Mouse (Mus musculus) CH12.LX (cell line): ENCODE results near the gene Pgls. TPM values are rescaled to one million over a fixed set of nuclear protein-coding genes. Genes with fewer than 3 reads are reported as not detected.

Experiments used
- DNase-seq: peaks from one replicate; pipeline ENCODE4 v3.0.0-alpha.2; 2013; ENCODE audit errors: extremely low read depth
- H3K27ac ChIP-seq: 2 replicates; pipeline ENCODE4 v1.5.1; 2012; ENCODE audit warnings: low read depth, mild to moderate bottlenecking, control low read depth, moderate library complexity; ENCODE audit not compliant: insufficient read depth
- H3K27me3 ChIP-seq: replicated peaks from 2 replicates; pipeline ENCODE3; 2012; ENCODE audit warnings: inconsistent platforms
- H3K36me3 ChIP-seq, 2 experiments: replicated peaks in 1 of 2; 2 replicates each; pipeline versions ENCODE3 to v1.6.1; 2012; ENCODE audit warnings: inconsistent platforms in 1 of 2, low read length in 1 of 2, mild to moderate bottlenecking in 1 of 2, mixed read lengths in 1 of 2, moderate library complexity in 1 of 2; ENCODE audit not compliant: control insufficient read depth in 1 of 2, insufficient read depth in 1 of 2
- H3K4me1 ChIP-seq, 2 experiments: 2 replicates each; pipeline ENCODE4 v1.6.1; 2012; ENCODE audit warnings: inconsistent platforms in 1 of 2, moderate library complexity in 1 of 2; ENCODE audit not compliant: insufficient read depth in 2 of 2, control insufficient read depth in 1 of 2
- H3K4me2 ChIP-seq: 2 replicates; pipeline ENCODE4 v1.6.1; 2012; ENCODE audit warnings: low read depth, mild to moderate bottlenecking, control low read depth; ENCODE audit not compliant: poor library complexity, insufficient read depth, severe bottlenecking
- H3K4me3 ChIP-seq, 3 experiments: fragments of 150-350 bp in 1 of 3; sonication (generic) in 1 of 3; replicated peaks in 1 of 3; 2 replicates each; pipeline versions ENCODE3 to v1.5.1; 2011 to 2012; ENCODE audit warnings: low read depth in 2 of 3, low read length in 2 of 3, mild to moderate bottlenecking in 2 of 3, moderate library complexity in 2 of 3, control low read depth in 1 of 3, improper control_type of control experiment in 1 of 3, inconsistent platforms in 1 of 3, mixed read lengths in 1 of 3; ENCODE audit not compliant: poor library complexity in 1 of 3
- H3K79me2 ChIP-seq: replicated peaks from 2 replicates; pipeline ENCODE4 v1.6.1; 2012; ENCODE audit warnings: mild to moderate bottlenecking, moderate library complexity; ENCODE audit not compliant: control insufficient read depth, poor library complexity, insufficient read depth, severe bottlenecking; ENCODE audit errors: extremely low read depth
- H3K9ac ChIP-seq: 2 replicates; pipeline ENCODE4 v1.6.1; 2012; ENCODE audit warnings: low read depth, mild to moderate bottlenecking, control low read depth, moderate library complexity; ENCODE audit not compliant: insufficient read depth
- H3K9me3 ChIP-seq: replicated peaks from 2 replicates; pipeline ENCODE3; 2012; ENCODE audit warnings: low read length, inconsistent platforms, mixed read lengths
- BHLHE40 ChIP-seq: IDR thresholded peaks from 2 replicates; pipeline ENCODE4 v1.6.1; 2011; ENCODE audit warnings: mild to moderate bottlenecking, low read depth, low read length, improper control_type of control experiment
- CHD1 ChIP-seq: IDR thresholded peaks from 2 replicates; pipeline ENCODE4 v1.6.1; 2012; ENCODE audit warnings: low read depth, low read length, improper control_type of control experiment, inconsistent platforms
- CHD2 ChIP-seq: IDR thresholded peaks from 2 replicates; pipeline ENCODE4 v1.6.1; 2011; ENCODE audit warnings: low read length, improper control_type of control experiment
- CTCF ChIP-seq, 2 experiments: IDR thresholded peaks in 1 of 2; conservative IDR thresholded peaks in 1 of 2; 2 replicates each; pipeline ENCODE4 v1.5.1; 2011 to 2012; ENCODE audit warnings: low read depth in 2 of 2, low read length in 2 of 2, improper control_type of control experiment in 1 of 2, inconsistent platforms in 1 of 2, mild to moderate bottlenecking in 1 of 2, moderate library complexity in 1 of 2
- ELF1 ChIP-seq: IDR thresholded peaks from 2 replicates; pipeline ENCODE4 v1.6.1; 2014; ENCODE audit warnings: low read depth, mild to moderate bottlenecking, inconsistent platforms, low read length, improper control_type of control experiment
- GABPA ChIP-seq: IDR thresholded peaks from 2 replicates; pipeline ENCODE4 v1.6.1; 2012; ENCODE audit warnings: low read depth, low read length, improper control_type of control experiment, inconsistent platforms; ENCODE audit not compliant: insufficient replicate concordance
- HCFC1 ChIP-seq: IDR thresholded peaks from 2 replicates; pipeline ENCODE4 v1.6.1; 2012; ENCODE audit warnings: low read depth, mild to moderate bottlenecking, inconsistent platforms, low read length, improper control_type of control experiment
- IRF4 ChIP-seq: IDR thresholded peaks from 2 replicates; pipeline ENCODE4 v1.6.1; 2014; ENCODE audit warnings: low read depth, mild to moderate bottlenecking, inconsistent platforms, low read length, improper control_type of control experiment
- JUND ChIP-seq: conservative IDR thresholded peaks from 2 replicates; pipeline ENCODE4 v1.6.1; 2011; ENCODE audit warnings: low read depth, low read length, improper control_type of control experiment
- MAZ ChIP-seq: IDR thresholded peaks from 2 replicates; pipeline ENCODE4 v1.6.1; 2012; ENCODE audit warnings: low read depth, mild to moderate bottlenecking, inconsistent platforms, low read length, improper control_type of control experiment, moderate library complexity
- MEF2A ChIP-seq: IDR thresholded peaks from 2 replicates; pipeline ENCODE4 v1.6.1; 2014; ENCODE audit warnings: low read depth, mild to moderate bottlenecking, inconsistent platforms, low read length, improper control_type of control experiment, borderline replicate concordance
- MXI1 ChIP-seq: IDR thresholded peaks from 2 replicates; pipeline ENCODE4 v1.6.1; 2011; ENCODE audit warnings: mild to moderate bottlenecking, low read depth, low read length, improper control_type of control experiment
- NELFE ChIP-seq: IDR thresholded peaks from 2 replicates; pipeline ENCODE4 v1.6.1; 2011; ENCODE audit warnings: low read depth, low read length, improper control_type of control experiment
- NRF1 ChIP-seq: IDR thresholded peaks from 2 replicates; pipeline ENCODE4 v1.6.1; 2014; ENCODE audit warnings: low read depth, mild to moderate bottlenecking, inconsistent platforms, low read length, improper control_type of control experiment, moderate library complexity
- POLR2AphosphoS2 ChIP-seq: IDR thresholded peaks from 2 replicates; pipeline ENCODE4 v1.6.1; 2011; ENCODE audit warnings: low read depth, low read length, improper control_type of control experiment
- SIN3A ChIP-seq: IDR thresholded peaks from 2 replicates; pipeline ENCODE4 v1.6.1; 2012; ENCODE audit warnings: low read length, improper control_type of control experiment, inconsistent platforms
- SMC3 ChIP-seq: IDR thresholded peaks from 2 replicates; pipeline ENCODE4 v1.6.1; 2011; ENCODE audit warnings: low read depth, low read length, improper control_type of control experiment
- TBP ChIP-seq: conservative IDR thresholded peaks from 2 replicates; pipeline ENCODE4 v1.6.1; 2011; ENCODE audit warnings: low read depth, low read length, improper control_type of control experiment
- UBTF ChIP-seq: IDR thresholded peaks from 2 replicates; pipeline ENCODE4 v1.6.1; 2012; ENCODE audit warnings: low read depth, mild to moderate bottlenecking, inconsistent platforms, low read length, improper control_type of control experiment, moderate library complexity
- USF1 ChIP-seq: IDR thresholded peaks from 2 replicates; pipeline ENCODE4 v1.6.1; 2014; ENCODE audit warnings: low read depth, mild to moderate bottlenecking, inconsistent platforms, low read length, improper control_type of control experiment
- USF2 ChIP-seq: conservative IDR thresholded peaks from 2 replicates; pipeline ENCODE4 v1.6.1; 2011; ENCODE audit warnings: low read depth, low read length, improper control_type of control experiment
- ZC3H11A ChIP-seq: IDR thresholded peaks from 2 replicates; pipeline ENCODE4 v1.6.1; 2012; ENCODE audit warnings: low read depth, mild to moderate bottlenecking, inconsistent platforms, low read length, improper control_type of control experiment
- ZKSCAN1 ChIP-seq: IDR thresholded peaks from 2 replicates; pipeline ENCODE4 v1.6.1; 2012; ENCODE audit warnings: low read depth, inconsistent platforms, low read length, improper control_type of control experiment, borderline replicate concordance
- ZMIZ1 ChIP-seq: IDR thresholded peaks from 2 replicates; pipeline ENCODE4 v1.6.1; 2012; ENCODE audit warnings: low read depth, mild to moderate bottlenecking, inconsistent platforms, low read length, improper control_type of control experiment
- ZNF384 ChIP-seq: IDR thresholded peaks from 2 replicates; pipeline ENCODE4 v1.6.1; 2012; ENCODE audit warnings: low read depth, low read length, improper control_type of control experiment, inconsistent platforms
- dilution Hi-C: fragments of 300-500 bp; cut with MboI; formaldehyde crosslinking; loops from 2 replicates; pipeline ENCODE4 v1.14.3; 2020; ENCODE audit warnings: low sequenced_read_pairs; ENCODE audit not compliant: extremely low pct_unique_long_range_greater_than_20kb, extremely low pct_ligation_motif_present
- in situ Hi-C: fragments of 300-500 bp; cut with MboI; formaldehyde crosslinking; loops from 3 replicates; pipeline ENCODE4 v1.14.3; 2019; ENCODE audit warnings: low sequenced_read_pairs, low pct_ligation_motif_present, low pct_unique_long_range_greater_than_20kb, mixed read lengths
- polyA plus RNA-seq: library from polyadenylated mRNA; unstranded; fragments of >175 nt; gene quantifications from 2 replicates; pipeline ENCODE4 v1.2.1, GENCODE M21; 2012; ENCODE audit warnings: low read depth; ENCODE audit not compliant: insufficient read length
- total RNA-seq, 2 experiments: library from RNA; depleted of rRNA; stranded (reverse); fragments of 300-350 nt in 1 of 2; fragments of >200 nt in 1 of 2; gene quantifications; 2 replicates each; pipeline ENCODE4 v1.2.3; 2012 to 2014

Gene Pgls
- total and polyA plus RNA-seq, 3 experiments, result 74.9 to 215 (median 118) TPM

DNA sequence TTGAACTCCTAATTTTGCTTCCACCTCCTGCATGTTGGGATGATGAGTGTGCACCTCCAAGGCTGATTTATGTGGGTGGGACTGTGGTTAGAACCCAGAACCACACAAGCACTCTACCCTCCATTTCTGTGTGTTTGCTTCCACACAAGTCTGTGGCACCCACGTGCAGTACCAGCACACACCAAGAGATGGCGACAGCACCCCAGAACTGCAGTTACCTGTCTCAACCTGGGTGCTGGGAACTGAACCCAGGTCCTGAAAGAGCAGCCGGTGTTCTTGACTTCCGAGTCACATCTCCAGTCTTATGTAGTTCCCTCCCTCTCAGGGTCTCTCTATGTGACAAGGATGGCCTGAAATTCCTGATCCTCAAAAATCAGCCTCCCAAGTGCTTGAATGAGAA lies 28.0 kb upstream of the Pgls start:
- no peak overlapping the region for H3K4me2 ChIP-seq
- TF ChIP-seq CTCF (conservative IDR thresholded peaks at IDR 0.05 in 1 of 2, IDR thresholded peaks at IDR 0.05 in 1 of 2; ENCODE audit: low read depth in 2 of 2, low read length in 2 of 2), result peak; percentile 37 to 38; a peak in 2 of 4 replicates
- TF ChIP-seq GABPA, result no peak
- H3K79me2 ChIP-seq, result no peaks in the 10 kb centered on the region
- no peak overlapping the region for H3K27ac ChIP-seq
- no peaks in the 10 kb centered on the region for H3K36me3 ChIP-seq
- peaks cover 16% of the 10 kb centered on the region for H3K9me3 ChIP-seq
- no peak overlapping the region for H3K9ac ChIP-seq
- DNase-seq, result no peak
- H3K4me1 ChIP-seq, result peaks cover 2 to 17% of the 10 kb centered on the region in 2 experiments; a peak in 2 of 4 replicates
- in situ Hi-C loops (loop anchor here (5.0 kb wide), 1 partner anchor 68 kb away; no protein-coding TSS in a partner anchor), dilution Hi-C loops (no loop called here)
- no peak overlapping the region for H3K4me3 ChIP-seq
- peaks cover 22% of the 10 kb centered on the region for H3K27me3 ChIP-seq

DNA sequence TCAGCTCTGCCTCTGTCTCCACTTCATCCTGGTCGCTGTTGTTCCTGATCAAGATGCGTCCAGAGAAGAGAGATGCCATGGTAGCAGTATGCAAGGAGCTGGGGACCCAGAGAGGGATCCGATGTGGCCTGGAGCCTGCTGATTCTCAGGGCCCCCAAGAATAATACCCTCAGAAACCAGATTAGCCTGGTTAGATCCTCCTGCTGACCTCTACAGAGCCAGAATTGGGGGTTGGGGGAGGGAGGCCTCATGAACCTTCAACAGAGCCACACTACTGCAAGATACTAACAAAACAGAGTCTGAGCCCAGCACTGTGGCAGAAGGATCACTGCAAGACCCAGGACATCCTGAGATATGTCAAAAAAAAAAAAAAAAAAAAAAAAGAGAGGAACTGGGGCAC lies 25.5 kb upstream of the Pgls start, which contains the start of gene Nxnl1:
Gene Nxnl1 (minus strand): TSS at position 101 of the 400 bp plus-strand sequence.
- H3K79me2 ChIP-seq, result no peaks in the 10 kb centered on the region
- H3K4me3 ChIP-seq, result no peak within 1 kb of the TSS
- TF ChIP-seq ZKSCAN1 (no peak), USF1 (no peak), MXI1 (no peak), TBP (no peak), ZNF384 (no peak), HCFC1 (no peak), CHD2 (no peak), BHLHE40 (no peak), NELFE (no peak), ZC3H11A (no peak), MAZ (no peak), SMC3 (no peak), ELF1 (no peak)
- H3K9ac ChIP-seq, result no peak within 1 kb of the TSS
- no peak within 1 kb of the TSS for H3K27ac ChIP-seq
- in situ Hi-C loops, result no loop called here
- no peak within 1 kb of the TSS for H3K4me2 ChIP-seq
- no peaks in the 10 kb centered on the region for H3K36me3 ChIP-seq
- DNase-seq, result no peak
- H3K27me3 ChIP-seq, result peaks cover 12% of the 10 kb centered on the region
- H3K4me1 ChIP-seq, result peaks cover 5 to 22% of the 10 kb centered on the region in 2 experiments; a peak in 3 of 4 replicates
- dilution Hi-C loops, result no loop called here
- peaks cover 16% of the 10 kb centered on the region for H3K9me3 ChIP-seq

DNA sequence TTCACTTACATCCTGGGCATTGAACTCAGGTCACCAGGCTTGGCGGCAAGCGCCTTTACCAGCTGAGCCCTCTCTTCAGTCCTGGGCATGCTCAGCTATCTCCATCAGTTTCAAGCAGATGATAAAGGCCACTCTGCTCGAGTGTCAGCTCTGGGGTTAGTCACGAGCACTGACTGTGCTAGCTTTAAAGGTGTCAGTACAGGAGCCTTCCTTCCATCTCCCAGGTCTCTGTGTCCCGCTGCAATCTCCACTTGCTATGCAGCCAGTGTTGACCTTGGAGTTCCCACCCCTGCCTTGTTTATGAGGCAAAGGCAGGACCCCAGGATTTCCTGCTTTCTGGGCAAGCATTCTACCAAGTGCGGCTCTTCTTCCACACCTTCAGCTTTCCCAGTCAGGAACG lies 24.4 kb upstream of the Pgls start:
- peaks cover 16% of the 10 kb centered on the region for H3K9me3 ChIP-seq
- peaks cover 7 to 19% of the 10 kb centered on the region in 2 experiments; a peak in 3 of 4 replicates for H3K4me1 ChIP-seq
- no peak overlapping the region for H3K4me2 ChIP-seq
- DNase-seq, result no peak
- no peak for TF ChIP-seq JUND
- no peak for TF ChIP-seq NELFE
- TF ChIP-seq MXI1, result no peak
- TF ChIP-seq CHD2, result no peak
- TF ChIP-seq USF1, result no peak
- no peak for TF ChIP-seq POLR2AphosphoS2
- no peak for TF ChIP-seq SIN3A
- TF ChIP-seq ZMIZ1, result no peak
- no peak for TF ChIP-seq CHD1
- no peak for TF ChIP-seq UBTF
- TF ChIP-seq NRF1, result no peak
- no peak for TF ChIP-seq IRF4
- no peak for TF ChIP-seq MEF2A
- TF ChIP-seq HCFC1, result no peak
- TF ChIP-seq CTCF (conservative IDR thresholded peaks at IDR 0.05 in 1 of 2, IDR thresholded peaks at IDR 0.05 in 1 of 2; ENCODE audit: low read depth in 2 of 2, low read length in 2 of 2), result no peak
- TF ChIP-seq USF2, result no peak
- H3K79me2 ChIP-seq, result no peaks in the 10 kb centered on the region
- H3K27ac ChIP-seq, result no peak overlapping the region
- peaks cover 7% of the 10 kb centered on the region for H3K27me3 ChIP-seq
- H3K36me3 ChIP-seq, result no peaks in the 10 kb centered on the region
- no peak overlapping the region for H3K4me3 ChIP-seq
- H3K9ac ChIP-seq, result no peak overlapping the region
- dilution Hi-C loops, result no loop called here
- in situ Hi-C loops, result no loop called here
